Mouse (Mus musculus): ENCODE data around the gene Bach2. TPM values are rescaled to one million over a fixed set of nuclear protein-coding genes. Genes with fewer than 3 reads are reported as not detected.

The Bach2 gene
- total and polyA plus RNA-seq, 2 experiments from 2014 or later = 13.9 to 14.7 TPM

DNA sequence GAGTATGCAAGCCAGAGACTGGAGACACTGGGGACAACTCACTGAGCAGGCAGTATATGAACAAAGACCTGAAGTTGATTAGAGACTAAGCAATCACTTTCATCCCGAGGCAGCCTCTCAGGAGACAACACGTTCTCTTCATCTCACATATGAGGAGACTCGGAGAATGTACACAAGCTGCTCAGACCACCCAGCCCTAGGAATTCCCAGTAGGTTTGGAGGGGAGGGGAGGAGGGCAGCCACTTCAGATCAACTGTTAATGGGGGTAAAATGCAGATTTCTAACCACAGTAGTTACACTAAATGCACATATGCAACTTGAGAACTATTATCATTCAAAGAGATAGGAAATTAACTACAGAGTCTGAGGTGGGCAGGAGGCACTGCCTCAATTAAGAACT lies 240.6 kb downstream of the Bach2 start:
- no peaks in the 10 kb centered on the region for H3K36me3 ChIP-seq (ENCODE audit: insufficient read depth, low read length)
- H3K9me3 ChIP-seq (ENCODE audit: low read length) = no peaks in the 10 kb centered on the region
- ATAC-seq (no peak), DNase-seq (ENCODE audit: low spot score) (no peak)
- WGBS = 16% methylated on average over 3 of the region's 3 CpGs
- H3K4me2 ChIP-seq (ENCODE audit: low read depth, low read length) = no peak overlapping the region
- H3K9ac ChIP-seq (replicated peaks; ENCODE audit: low read length) = no peak overlapping the region
- H3K4me1 ChIP-seq (ENCODE audit: insufficient read depth, low read length) = peaks cover 33% of the 10 kb centered on the region
- H3K4me3 ChIP-seq (ENCODE audit: low read length) = no peak overlapping the region
- H3K27me3 ChIP-seq (ENCODE audit: insufficient read depth, low read length) = no peaks in the 10 kb centered on the region
- no peak for TF ChIP-seq CTCF (IDR thresholded peaks at IDR 0.05; ENCODE audit: low read depth)
- H3K27ac ChIP-seq = no peak overlapping the region

DNA sequence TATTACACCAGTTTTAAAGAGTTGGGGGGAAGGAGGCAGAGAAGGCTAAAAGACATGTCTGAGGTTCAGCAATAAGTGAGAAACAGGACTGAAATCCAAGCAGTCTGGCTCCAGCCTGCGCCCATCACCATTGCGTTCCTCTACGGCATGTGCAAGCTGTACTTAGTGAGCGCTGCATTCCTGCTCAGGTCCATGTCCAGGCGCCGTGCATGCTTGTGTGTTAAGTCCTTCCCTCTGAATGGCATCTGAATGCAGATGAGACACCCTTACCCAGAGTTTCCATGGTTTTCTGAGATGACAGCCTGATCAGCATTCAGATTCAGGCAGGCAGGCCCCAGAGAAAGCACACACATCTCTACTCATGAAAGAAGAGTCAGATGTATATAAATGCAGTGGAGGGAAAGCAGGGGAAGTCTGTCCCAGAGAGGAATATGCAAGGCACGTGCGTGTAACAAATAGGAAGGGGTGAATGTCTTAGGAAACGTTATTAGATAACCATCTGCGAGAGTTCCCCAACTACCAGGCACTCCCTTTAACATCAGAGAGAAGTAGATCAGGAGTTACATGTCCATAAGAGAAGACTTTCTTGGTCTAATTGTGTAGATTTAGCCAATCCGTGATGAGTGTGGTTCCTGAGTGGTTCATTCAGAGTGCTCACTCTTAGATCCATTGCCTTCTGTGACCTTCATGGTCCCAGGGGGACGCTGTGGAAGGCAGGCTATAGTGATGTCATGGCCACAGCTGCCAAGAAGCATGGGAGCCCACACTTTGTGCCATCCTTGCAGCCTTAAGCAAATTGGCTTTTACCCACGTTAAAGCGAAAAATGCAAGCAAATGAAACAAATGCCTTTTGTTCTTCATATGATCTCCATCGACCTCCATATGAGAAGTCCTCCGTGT lies 241.4 kb downstream of the Bach2 start:
- no peaks in the 10 kb centered on the region for H3K9me3 ChIP-seq (ENCODE audit: low read length)
- H3K4me3 ChIP-seq (ENCODE audit: low read length) = no peak overlapping the region
- WGBS = 38% methylated on average over 16 of the region's 16 CpGs
- H3K4me1 ChIP-seq (ENCODE audit: insufficient read depth, low read length) = peaks cover 33% of the 10 kb centered on the region
- H3K27ac ChIP-seq = 0 out of 2 replicates have a peak overlapping the region, but pooled peaks have one; percentile 0
- no peak overlapping the region for H3K4me2 ChIP-seq (ENCODE audit: low read depth, low read length)
- peak; percentile 62 for ATAC-seq
- no peaks in the 10 kb centered on the region for H3K36me3 ChIP-seq (ENCODE audit: insufficient read depth, low read length)
- H3K9ac ChIP-seq (replicated peaks; ENCODE audit: low read length) = no peak overlapping the region
- TF ChIP-seq CTCF (IDR thresholded peaks at IDR 0.05; ENCODE audit: low read depth) = no peak
- DNase-seq (ENCODE audit: low spot score) = peak; percentile 61
- H3K27me3 ChIP-seq (ENCODE audit: insufficient read depth, low read length) = no peaks in the 10 kb centered on the region

DNA sequence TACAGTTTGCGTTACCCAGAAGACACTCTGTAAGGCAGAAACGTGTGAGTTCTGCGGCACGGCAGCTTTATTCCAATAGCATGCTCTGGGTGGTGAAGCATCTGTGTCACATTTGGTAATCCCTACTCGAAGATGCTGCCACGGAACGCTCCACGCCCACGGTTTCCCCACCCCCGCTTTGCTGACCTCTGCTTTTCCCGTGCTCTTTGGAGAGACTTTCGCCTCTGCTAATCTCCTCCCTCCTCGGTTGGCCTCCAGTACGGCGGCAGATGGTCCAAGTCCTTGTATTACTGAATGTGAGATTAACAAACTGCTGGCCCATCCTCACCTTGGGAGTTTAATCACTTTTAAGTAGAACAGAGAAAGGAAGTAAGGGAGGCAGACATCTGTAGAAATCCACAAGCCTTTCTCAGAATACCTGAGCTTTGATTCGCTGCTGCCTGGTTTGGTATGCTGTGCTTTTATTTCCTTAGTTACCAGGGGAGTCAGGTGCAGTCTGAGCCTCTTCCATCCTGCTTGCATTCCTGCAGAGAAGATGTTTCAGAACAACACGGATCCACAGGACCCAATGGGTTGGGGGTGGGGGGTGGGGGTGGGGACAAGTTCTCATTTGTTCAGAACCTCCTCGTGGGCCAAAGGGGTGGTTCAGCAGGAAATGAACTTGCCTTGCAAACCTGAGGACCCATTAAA lies 242.9 kb downstream of the Bach2 start:
- 15% methylated on average over 18 of the region's 18 CpGs for WGBS
- Histone ChIP-seq H3K36me3 (ENCODE audit: insufficient read depth, low read length) (no peaks in the 10 kb centered on the region), H3K4me3 (ENCODE audit: low read length) (no peak overlapping the region), H3K27ac (peak overlapping the region; percentile 45; the same call in 1 of the 2 replicates), H3K27me3 (ENCODE audit: insufficient read depth, low read length) (no peaks in the 10 kb centered on the region), H3K9ac (replicated peaks; ENCODE audit: low read length) (peak overlapping the region; percentile 18; the same call in 1 of the 2 replicates), H3K4me2 (ENCODE audit: low read depth, low read length) (peak overlapping the region; percentile 30; the same call in 1 of the 2 replicates), H3K4me1 (ENCODE audit: insufficient read depth, low read length) (peaks cover 34% of the 10 kb centered on the region), H3K9me3 (ENCODE audit: low read length) (no peaks in the 10 kb centered on the region)
- DNase-seq (ENCODE audit: low spot score) (peak; percentile 55), ATAC-seq (peak; percentile 39)
- TF ChIP-seq CTCF (IDR thresholded peaks at IDR 0.05; ENCODE audit: low read depth) = no peak

DNA sequence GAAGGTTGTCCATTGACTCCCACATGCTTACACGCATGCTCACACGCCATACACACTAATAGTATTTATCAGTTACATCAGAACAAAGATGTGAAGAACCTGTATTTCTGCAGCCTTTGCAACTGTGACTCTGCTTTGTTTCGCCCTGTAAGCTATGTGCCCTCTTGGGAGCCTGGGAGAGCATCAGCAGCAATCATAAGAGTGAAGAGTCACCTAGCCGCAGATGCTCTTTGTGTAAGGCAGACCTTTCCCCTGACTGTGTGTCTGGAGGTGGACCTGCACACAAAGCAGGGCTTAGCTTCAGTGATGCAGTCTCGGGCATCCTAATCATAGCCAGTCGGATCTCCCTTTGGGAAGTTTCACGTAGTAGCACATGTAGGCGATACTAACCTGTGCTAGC lies 243.5 kb downstream of the Bach2 start:
- WGBS = 70% methylated on average over 8 of the region's 8 CpGs
- peaks cover 40% of the 10 kb centered on the region for H3K4me1 ChIP-seq (ENCODE audit: insufficient read depth, low read length)

DNA sequence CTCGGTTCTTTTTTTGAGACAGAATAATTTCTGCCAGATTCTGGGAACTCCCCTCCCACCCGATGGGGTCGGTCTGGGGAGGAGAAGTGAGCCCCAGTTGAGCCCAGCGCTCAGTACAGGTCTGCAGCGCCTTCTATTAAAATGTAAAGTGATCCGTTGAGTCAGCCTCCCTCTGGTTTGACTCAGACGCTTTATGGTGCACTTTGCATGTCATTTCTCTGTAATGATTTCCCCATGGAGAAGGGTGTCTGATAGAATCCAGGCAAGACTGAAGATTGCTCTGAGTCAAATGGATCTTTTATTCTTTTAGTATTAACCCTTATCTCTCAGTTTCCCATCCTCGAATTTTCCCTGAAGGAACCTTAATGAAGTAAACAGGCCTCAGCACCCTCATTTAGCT lies 244.3 kb downstream of the Bach2 start:
- Histone ChIP-seq H3K27me3 (ENCODE audit: insufficient read depth, low read length) (no peaks in the 10 kb centered on the region), H3K9me3 (ENCODE audit: low read length) (no peaks in the 10 kb centered on the region), H3K4me2 (ENCODE audit: low read depth, low read length) (no peak overlapping the region), H3K9ac (replicated peaks; ENCODE audit: low read length) (no peak overlapping the region), H3K4me1 (ENCODE audit: insufficient read depth, low read length) (peaks cover 40% of the 10 kb centered on the region), H3K36me3 (ENCODE audit: insufficient read depth, low read length) (no peaks in the 10 kb centered on the region), H3K27ac (peak overlapping the region; percentile 41), H3K4me3 (ENCODE audit: low read length) (no peak overlapping the region)
- DNase-seq (ENCODE audit: low spot score) (peak; percentile 30), ATAC-seq (no peak)
- WGBS = 15% methylated on average over 8 of the region's 8 CpGs
- no peak for TF ChIP-seq CTCF (IDR thresholded peaks at IDR 0.05; ENCODE audit: low read depth)

More for the DNA sequence above, 243.5 kb downstream of the Bach2 start:
- no peak overlapping the region for H3K4me3 ChIP-seq (ENCODE audit: low read length)
- H3K4me2 ChIP-seq (ENCODE audit: low read depth, low read length) = no peak overlapping the region
- H3K36me3 ChIP-seq (ENCODE audit: insufficient read depth, low read length) = no peaks in the 10 kb centered on the region
- no peak overlapping the region for H3K9ac ChIP-seq (replicated peaks; ENCODE audit: low read length)
- peak overlapping the region; percentile 45; the same call in 1 of the 2 replicates for H3K27ac ChIP-seq
- H3K9me3 ChIP-seq (ENCODE audit: low read length) = no peaks in the 10 kb centered on the region
- H3K27me3 ChIP-seq (ENCODE audit: insufficient read depth, low read length) = no peaks in the 10 kb centered on the region
- ATAC-seq = peak; percentile 27; the same call in 1 of the 2 replicates
- TF ChIP-seq CTCF (IDR thresholded peaks at IDR 0.05; ENCODE audit: low read depth) = no peak
- DNase-seq (ENCODE audit: low spot score) = no peak

DNA sequence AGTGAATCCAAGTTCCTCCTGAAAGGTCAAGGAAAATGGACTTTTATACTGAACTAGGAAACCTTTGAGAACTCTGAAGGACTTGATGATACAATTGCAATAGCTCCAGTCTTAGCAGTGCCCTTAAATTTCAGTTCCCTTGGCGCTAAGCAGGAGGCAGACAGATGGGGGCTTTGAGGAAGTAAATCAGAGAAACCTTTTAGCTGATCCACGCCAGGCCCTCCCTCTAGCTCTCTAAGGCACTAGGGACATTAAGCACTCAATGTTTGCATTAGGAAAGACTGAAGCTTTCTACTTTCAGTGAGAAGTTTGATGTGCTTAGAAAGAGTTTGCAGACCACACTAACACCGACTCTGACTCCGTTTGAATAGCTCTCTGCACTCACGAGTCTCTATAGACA lies 247.2 kb downstream of the Bach2 start:
- TF ChIP-seq CTCF (IDR thresholded peaks at IDR 0.05; ENCODE audit: low read depth) = no peak
- no peak overlapping the region for H3K27ac ChIP-seq
- H3K4me1 ChIP-seq (ENCODE audit: insufficient read depth, low read length) = peaks cover 25% of the 10 kb centered on the region
- 46% methylated on average over 5 of the region's 5 CpGs for WGBS
- no peaks in the 10 kb centered on the region for H3K27me3 ChIP-seq (ENCODE audit: insufficient read depth, low read length)
- H3K4me2 ChIP-seq (ENCODE audit: low read depth, low read length) = no peak overlapping the region
- H3K36me3 ChIP-seq (ENCODE audit: insufficient read depth, low read length) = no peaks in the 10 kb centered on the region
- ATAC-seq (no peak), DNase-seq (ENCODE audit: low spot score) (no peak)
- no peak overlapping the region for H3K4me3 ChIP-seq (ENCODE audit: low read length)
- H3K9ac ChIP-seq (replicated peaks; ENCODE audit: low read length) = no peak overlapping the region
- H3K9me3 ChIP-seq (ENCODE audit: low read length) = no peaks in the 10 kb centered on the region
